Mouse (Mus musculus): Measurements from ENCODE around the gene Kank4.
"Not testable (repeated sequence)": the region's sequence is repeated elsewhere in the genome, so short reads cannot be mapped to it uniquely, and the experiment has no call there.

Gene Kank4

DNA sequence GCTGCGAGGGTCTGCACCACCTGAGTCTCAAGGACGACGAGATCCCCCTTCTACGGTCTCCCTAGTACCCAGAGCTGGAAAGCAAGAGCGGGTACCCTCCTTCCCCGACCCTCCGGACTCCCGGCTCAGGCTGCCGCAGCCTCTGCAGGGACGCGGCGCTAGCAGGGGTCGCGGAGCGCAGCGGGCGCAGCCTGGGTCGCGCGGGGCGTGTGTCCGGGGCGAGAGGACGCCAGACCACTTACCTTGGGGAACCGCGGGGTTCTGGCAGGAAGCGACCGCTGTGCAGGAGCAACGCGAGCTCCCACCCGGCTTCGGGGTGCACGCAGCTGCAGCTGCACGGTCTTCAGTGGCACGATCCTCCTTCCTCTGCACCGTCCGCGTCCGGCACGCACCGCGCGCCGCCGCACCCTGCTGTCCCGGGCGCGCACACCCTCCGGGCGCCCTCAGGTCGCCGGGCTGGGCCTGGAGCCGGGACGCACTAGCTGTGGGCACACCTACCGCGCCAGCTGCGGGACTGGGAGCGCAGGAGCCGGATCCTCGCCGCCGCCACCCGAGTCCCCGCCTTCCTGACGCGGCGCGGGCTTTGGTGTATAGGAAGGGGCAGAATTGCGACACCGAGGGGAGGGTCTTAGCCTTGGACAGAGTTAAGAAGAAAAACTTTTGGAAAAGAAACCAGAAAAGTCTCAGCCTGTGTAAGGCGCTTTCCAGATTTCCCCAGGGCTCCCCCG lies at the start of gene Kank4:
Gene Kank4, minus strand, starts transcription at position 354 of the 728 bp plus-strand sequence.
- peak; percentile 35 for DNase-seq

DNA sequence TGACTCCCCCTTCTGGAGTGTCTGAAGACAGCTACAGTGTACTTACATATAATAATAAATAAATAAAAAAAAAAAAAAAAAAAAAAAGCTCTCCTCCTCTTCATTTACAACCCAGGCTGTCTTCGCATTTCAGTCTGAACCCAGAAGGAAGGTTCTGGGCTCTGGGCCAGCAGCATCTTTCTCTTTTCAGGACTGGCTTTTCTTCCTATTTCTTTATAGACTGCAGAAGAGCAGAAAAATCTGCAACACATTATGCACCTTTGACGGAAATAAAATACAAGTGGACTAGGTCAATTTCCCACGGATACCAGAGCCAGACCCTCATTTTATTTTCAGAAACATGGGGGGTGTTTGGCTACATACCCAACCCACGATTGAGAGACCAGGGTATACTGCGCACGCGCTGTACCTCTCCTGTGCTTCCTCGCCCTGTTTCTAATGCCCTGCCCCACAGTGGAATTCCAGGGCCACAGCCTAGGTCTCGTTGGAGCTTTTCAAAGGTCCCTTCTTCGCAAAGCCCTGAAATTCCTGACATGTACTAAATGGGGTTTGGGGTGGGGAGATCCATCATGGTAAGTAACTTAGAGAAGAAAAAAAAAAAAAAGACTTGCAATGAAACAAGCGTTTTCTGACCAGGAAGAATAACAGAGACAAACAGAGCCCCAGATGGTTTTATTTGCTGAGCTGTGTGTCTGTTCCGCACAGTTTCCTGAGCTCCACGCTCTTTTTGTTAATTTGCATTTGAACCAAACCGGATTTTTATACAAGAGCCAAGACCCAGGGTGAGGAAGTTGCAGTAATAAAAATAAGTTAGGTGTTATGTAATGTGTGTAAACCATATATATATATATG lies 48.3 kb upstream of the Kank4 start:
- no peak for DNase-seq

DNA sequence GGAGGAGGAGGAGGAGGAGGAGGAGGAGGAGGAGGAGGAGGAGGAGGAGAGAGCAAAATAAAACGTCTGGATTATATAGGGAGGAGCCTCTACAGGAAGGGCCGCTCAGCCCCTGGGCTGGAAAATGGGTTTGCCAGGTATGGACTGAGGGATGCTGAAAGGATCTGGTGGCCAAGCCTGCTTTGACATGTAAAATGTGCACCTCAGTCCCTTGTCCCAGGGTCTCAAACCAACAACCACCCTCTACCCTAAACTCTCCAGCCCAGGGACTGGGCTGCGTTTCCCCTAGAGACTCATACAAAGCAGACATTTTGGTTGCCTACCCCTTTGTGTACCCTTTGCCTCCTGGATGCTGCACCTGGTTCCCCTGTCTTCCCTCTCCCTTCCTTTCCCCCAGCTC lies 47.2 kb upstream of the Kank4 start:
- DNase-seq, result no peak

DNA sequence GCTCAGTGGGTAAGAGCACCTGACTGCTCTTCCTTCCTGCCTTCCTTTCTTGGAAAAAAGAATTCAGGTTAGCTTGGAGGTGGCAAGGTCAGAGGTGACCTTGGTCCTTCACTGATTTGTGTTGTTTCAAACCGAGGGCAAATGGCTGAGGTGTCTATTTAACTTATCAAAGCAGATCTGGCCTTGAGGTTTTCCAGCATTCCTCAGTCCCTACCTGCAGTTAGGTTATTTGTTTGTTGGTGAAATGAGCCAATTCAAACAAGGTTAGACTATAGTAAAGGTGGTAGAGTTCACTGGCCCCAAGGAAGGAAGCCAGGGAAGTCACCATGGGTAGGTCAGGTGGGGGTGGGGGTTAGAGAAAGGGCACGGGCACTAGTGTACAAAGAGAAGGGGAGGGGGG lies 46.8 kb upstream of the Kank4 start:
- no peak for DNase-seq

GRCm38 (mm10) chr4:98863451-98863850 lies 46.1 kb upstream of the Kank4 start:
- no peak for DNase-seq

- no peak for DNase-seq
These were observed 41.0 kb upstream of the Kank4 start for GRCm38 (mm10) chr4:98858151-98858855.

DNA sequence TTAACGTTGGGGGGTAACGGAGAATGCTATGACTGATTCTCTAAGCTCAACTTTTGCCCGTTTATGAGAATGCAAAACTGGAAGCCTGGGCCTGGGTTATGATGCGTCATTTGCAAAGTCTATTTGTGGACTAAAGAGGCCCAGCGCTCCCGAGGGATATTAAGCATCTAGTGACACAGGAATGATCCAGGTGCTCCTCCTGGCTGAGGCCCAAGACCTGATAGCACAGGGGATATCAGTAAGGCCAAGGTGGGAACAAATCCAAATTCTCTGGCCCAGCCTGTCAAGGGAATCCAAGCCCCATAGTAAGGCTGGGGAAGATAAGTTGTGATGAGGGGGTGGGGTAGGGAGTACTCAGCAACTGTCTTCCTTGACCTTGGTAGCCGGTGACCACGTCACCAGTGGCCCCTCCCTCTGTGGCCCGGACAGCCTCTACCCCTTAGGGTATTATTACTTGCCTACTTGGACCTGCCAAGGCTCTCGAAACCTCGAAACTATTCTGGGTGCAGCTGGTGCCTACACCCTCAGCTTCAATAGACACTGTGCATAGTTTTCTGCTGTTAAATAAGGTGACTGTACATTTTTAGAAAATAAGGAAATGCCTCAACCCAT lies 39.8 kb upstream of the Kank4 start:
- DNase-seq, result no peak

DNA sequence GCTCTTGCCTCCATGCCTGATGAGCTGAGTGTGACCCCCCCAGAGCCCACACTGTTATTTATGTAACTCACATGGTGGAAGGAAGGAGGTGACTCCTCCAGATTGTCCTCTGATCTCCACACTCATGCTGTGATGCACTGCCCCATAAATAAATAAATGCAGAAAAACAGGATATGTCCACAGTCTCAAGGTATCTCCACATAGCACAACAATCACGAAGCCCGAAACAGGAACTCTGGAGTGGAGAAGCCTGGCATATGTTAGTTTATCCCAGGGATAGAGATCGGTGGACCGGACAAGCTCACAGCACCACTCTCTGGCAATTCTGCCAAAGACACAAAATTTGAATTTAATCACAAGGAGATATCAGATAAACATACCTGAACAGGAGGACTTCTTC lies 36.6 kb upstream of the Kank4 start:
- no peak for DNase-seq

DNA sequence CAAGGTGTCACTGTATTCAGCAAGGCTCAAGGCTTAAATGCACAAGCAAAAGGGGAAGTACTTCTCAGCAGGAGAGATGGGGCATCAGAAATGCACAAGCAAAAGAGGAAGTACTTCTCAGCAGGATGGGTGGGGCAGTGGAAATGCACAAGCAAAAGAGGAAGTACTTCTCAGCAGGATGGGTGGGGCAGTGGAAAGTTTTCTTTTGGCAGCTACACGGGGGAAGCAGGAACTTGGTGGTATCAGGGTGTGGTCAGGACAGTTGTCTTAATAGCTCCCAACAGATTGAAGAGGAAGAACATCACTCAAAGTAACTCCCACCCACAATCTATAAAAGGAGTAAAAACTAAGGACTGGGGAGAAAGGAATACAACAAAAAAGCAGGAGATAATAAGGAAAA lies 33.1 kb upstream of the Kank4 start:
- DNase-seq, result not testable (repeated sequence)

GRCm38 (mm10) chr4:98847120-98847885 lies 30.0 kb upstream of the Kank4 start:
- no peak for DNase-seq

- DNase-seq, result no peak
These were observed 29.1 kb upstream of the Kank4 start for GRCm38 (mm10) chr4:98846396-98846795.

DNA sequence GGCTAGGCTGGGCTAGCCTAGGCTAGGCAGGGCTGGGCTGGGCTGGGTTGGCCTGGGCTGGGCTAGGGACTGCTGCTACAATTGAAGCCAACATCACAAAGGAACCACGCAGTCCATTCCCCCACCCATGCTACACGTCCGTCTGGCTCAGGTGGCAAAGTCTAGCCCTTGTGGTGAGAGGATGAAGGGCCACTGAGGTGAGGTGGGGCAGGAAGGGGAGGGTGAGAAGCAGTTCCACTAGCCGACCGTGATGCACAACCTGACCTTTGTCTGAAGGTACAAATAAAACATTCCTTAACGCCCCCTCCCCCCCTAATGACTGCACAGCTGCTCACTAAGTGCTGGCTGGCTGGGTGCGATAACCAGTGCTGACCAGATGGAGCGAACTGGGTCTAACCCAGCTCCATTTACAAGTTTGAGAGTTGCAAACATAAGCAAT lies 28.4 kb upstream of the Kank4 start:
- no peak for DNase-seq

GRCm38 (mm10) chr4:98845201-98845600 lies 27.9 kb upstream of the Kank4 start:
- no peak for DNase-seq

- no peak for DNase-seq
These were observed 26.7 kb upstream of the Kank4 start for GRCm38 (mm10) chr4:98843906-98844597.

DNA sequence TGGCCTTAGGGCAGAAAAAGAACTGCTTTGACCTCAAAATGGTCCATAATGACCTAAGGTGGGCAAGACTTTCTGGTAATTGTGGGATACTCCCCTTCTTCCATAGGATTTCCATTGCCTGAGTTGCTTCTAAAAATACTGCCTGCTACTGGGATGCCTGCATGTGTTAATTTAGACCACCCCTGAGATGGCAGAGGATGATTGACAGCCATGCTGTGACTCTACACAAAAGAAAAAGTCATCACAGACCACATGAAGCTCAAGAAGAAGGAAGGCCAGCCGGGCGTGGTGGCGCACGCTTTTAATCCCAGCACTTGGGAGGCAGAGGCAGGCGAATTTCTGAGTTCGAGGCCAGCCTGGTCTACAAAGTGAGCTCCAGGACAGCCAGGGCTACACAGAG lies 23.9 kb upstream of the Kank4 start:
- DNase-seq, result not testable (repeated sequence)

- no peak for DNase-seq
These were observed 23.2 kb upstream of the Kank4 start for GRCm38 (mm10) chr4:98840526-98840925.

GRCm38 (mm10) chr4:98838913-98839312 lies 21.6 kb upstream of the Kank4 start:
- no peak for DNase-seq

DNA sequence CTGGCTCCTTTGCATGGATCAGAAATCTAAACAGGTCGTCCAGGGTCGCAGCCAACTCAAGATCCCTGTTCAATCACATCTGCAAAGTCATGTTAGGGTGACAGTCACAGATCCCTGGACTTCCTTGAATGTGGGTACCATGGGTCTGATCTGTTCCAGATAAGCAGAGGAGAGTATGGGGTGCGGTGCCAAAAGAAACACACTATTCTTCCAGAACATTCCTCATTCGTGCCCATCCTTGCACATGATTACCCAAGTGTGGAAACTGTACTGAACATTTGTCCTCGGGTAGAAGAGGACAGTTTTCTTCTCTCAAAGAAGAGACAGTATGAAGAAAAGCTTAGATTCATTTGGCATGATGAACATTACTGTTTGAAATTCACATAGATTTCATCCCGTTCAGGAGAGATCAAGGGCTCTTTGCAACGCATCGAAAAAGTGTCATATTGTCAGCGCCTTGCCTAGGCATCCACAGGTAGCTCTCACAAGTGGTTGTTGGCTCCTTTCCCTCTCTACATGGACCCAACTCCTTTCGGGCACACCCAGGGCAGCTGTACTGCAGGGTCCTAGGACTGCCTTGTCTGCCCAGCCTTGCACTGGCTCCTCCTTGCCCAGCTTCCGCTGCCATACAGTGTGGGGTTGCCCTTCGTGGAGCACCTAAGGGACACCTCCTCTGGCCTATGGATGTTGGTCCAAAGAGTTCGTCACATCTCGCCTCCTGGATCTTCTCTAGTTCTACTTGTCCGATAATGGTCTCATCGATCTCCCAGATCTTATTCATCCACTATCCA lies 20.6 kb upstream of the Kank4 start:
- DNase-seq, result no peak

DNA sequence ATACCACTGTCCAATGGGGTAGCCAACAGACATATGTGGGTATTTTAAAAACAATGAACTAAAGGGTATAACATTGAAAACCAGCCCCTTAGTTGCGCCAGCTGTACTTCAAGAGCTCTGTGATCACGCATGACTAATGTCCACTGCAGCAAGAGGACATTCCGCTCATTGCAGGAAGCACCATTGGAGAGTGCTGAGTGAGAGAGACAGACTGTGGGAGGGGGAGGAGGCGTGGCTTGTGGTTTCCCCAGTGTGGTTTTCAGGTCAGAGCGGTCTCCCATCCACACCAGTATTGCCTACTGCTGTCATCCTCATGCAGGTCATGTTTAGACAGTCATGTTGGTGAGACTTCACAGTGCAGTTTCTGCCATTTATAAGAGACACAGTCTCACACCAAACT lies 19.2 kb upstream of the Kank4 start:
- DNase-seq, result peak; percentile 26

GRCm38 (mm10) chr4:98834782-98835181 lies 17.4 kb upstream of the Kank4 start:
- no peak for DNase-seq

DNA sequence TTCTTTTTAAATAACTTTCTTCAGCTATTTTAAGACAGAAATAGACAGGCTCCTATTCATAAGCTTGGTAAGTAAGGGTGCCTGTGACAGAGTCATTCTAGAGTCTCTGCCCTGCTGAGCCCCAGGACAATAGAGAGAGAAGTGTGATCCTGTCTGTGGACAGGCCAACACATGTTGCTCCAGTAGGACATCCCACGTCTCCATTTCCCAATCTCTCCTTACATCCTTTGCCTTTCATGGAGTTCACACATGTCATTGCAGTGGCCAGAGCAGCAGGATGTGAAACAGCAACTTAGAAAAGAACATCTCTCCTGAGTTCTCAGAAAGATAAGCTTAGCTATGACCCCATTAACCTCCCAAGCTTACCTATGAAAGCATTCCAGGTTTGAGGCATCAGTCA lies 14.4 kb upstream of the Kank4 start:
- DNase-seq, result no peak
